Mouse (Mus musculus): ENCODE measurements around the gene Ptprcap.

The Ptprcap gene

DNA sequence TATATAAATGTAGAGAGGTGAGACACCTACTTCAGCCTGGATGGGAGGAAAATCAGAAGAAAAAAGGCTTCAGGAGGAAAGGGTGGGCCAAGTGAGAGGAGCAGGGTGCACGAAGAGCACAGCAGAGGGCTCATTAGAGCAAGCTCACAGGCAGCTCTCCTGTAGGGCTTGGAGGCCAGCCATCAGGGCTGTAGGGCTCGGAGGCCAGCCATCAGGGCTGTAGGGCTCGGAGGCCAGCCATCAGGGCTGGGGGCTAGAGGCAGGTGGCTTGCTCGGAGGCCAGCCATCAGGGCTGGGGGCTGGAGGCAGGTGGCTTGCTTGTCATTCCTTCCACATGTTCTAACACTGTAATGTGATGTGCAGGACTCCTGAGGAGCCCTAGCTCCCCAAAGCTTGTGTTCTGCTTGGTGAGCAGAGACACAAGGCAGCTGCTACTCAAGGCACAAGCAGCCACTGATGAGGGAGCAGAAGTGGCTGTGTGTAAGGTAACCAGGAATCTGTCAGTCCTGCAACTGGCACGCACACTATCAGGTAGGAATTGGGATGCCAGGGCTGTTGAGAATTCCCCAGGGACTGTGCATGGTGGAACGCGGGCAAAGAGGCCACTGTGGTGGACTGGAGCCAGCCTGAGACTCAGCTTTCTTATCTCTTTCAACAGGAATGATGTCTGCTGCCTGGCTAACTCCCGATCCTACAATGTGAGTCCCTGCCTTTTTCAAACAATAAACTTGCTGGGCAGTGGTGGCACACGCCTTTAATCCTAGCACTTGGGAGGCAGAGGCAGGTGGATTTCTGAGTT is 13.5 kb downstream of the Ptprcap start:
- no peak for DNase-seq (ENCODE audit: low spot score)

DNA sequence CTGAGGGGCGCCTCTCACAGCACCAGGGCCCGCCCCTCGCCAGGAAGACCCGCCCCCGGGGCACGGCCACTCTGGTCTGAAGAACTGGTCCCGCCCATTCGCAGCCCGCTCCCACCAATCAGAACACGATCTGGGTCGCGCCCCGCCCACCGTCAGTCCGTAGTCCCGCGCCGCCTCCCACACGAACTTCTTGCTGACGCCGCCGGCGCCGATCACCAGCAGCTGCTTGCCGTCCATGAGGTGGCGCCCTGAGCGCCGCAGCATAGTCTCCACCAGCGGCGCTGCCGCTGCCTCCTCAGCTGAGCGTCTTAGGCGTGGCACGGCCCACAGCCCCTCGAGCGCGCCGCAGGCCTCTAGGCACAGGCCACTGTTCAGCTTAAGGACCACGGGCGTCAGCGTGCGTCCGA is 16.0 kb downstream of the Ptprcap start:
- peak; percentile 99 for DNase-seq (ENCODE audit: low spot score)

DNA sequence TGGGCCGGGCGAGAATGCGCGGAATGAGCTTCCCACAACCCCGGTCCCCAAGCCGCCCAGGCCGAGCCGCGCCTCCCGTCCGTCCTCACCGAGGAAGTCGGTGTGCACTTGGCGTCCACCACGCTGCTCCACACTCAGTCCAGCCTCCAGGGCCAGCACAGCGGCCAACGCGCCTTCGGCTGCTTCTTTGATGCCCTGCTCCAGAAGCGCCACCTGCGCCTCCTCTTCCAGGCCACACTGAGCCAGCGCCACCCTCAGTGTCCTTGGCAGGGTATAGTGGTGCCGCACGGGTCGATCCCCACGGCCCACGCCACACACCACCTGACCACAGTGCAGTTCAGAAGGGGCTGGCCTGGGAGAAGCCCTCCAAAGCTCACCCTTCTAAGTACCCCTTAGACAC is 16.4 kb downstream of the Ptprcap start:
- no peak for DNase-seq (ENCODE audit: low spot score)

DNA sequence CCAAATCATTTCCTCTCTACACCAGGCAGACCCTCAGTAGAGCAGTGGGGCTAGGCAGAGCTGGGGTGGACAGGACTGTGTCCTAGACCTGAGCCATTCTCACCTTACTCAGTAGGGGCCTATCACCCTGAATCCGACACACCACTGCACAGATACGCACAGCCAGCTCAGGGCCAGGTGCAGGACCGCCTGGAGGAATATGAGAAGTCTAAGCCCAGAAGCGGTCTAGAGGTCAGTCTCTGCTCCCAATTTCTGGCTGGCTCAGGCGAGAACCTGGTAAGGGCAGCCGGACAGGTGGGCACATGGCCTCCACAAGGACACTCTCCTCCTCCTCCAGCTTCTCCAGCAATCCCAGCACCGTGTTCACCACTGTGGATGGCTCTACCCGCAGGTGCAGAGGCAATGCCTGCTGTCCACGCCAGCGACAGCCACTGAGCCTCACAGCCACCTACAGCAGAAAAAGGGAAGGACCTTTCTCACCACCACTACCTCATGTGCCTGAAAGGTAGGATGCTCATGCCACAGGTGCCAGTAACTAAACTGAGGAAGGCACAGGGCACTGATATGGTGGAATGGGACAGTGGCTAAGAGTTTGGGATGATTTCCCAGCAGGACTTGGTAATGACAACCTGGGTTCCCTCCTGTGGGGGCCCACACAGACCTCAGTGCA is 17.5 kb downstream of the Ptprcap start:
- no peak for DNase-seq (ENCODE audit: low spot score)

DNA sequence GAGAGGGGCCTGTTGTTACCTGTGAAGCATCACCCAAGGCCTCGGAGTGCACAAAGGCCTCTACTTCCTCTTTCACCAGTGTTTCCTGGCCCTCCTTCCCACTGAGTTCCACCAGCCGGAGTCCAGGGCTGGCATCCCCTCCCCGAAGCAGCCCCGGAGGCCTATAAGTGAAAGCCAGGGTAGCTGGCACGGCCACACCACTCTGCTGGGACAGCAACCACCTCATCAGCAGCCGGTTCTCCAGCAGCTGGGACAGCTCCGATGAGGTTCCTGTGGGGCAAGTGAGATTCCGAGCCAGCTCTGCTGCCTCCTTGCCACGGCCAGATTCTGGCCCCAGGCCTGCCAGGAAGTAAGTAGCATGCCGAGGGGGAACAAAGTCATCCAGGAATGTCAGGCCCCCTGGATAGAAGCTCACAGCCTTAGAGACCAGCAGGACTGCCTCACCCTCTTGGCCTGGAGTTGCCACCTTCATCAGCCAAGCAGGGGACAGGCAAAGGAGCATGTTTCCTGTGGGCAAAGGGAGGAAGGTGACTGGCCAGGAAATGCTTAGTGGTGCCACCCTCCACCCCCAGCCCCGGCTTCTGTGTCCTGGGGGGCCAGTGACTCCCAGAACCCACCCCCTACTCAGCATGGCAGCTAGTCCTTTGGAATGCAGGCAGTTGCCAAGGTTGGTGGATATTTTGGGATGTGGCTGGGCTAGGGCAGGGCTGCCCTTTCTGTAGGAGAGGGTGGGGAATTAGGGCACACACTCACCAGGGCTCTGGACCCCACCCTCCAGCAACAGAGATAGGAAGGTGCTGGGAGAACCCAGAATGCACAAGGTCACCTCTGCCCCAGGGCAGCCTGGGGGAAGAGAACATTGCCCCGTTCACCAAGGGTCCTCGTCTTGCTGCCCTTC is 18.2 kb downstream of the Ptprcap start:
- DNase-seq (ENCODE audit: low spot score), result no peak

DNA sequence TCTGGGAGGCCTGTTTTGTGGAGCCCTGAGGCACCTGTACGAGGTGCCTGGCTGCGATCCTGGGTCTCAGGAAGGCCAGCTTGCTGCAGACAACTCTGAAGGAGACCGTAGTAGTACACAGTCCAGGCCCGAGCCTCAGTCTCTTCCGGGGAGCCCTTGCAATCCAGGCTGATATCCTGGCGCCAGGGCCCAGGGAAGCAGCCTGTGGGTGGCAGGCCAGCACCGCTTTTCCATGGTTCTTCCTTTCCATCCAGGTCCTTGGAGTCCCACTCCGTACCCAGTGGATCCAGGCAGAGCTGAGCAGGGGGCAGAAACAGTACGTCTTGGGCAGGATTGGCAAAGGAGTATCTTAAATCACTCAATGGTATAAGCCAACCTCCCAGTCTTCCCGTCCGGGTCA is 19.5 kb downstream of the Ptprcap start:
- DNase-seq (ENCODE audit: low spot score), result no peak

DNA sequence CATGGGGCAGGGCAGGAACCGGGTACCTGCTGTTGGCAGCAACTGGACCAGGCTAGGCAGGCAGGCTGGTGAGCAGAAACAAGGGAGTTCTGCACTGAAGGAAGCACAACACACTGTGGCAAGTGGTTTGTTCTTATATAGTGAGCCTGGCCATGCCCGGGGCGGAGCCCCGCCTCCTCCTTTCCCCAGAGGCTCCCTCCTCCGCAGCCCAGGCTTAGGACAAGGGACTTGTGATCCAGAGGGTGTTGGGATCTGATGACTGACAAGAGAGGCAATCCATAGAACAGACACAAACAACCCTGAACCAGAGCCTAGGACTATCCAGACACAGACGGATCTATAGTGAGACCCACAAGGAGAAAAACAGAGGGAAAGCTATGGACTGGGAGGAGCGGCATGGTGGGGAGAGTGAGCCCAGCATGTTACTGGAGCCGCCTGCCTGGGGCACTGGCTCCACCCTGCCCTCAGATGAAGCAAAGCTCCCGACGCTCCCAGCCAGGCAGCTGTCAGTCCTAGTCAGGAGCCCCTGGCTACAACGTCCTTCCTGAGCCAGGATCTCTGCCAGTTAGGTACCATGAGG is 22.1 kb downstream of the Ptprcap start, which contains the start of gene Carns1:
Carns1 (minus strand) TSS at position 112 of the 580 bp plus-strand sequence.
- peak; percentile 67 for DNase-seq (ENCODE audit: low spot score)

DNA sequence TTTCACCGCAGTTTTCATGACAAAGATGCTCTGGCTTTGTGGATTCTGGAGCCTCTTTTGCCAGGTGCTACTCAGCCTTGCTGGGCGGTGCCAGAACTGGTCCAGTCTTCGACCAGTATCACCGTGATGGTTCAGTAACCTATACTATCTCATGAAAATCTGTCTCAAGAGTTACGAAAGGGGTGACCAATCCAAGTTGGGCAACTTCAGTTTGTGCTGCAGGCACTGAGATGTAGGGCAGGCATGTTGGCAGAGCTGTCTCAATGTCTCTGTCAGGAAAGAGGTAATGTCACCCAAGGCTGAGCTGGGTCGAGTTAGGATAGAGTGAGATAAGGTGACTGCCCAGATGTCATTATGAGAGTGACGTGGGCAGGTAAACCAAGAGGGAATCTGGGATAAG is 27.0 kb downstream of the Ptprcap start:
- no peak for DNase-seq (ENCODE audit: low spot score)

DNA sequence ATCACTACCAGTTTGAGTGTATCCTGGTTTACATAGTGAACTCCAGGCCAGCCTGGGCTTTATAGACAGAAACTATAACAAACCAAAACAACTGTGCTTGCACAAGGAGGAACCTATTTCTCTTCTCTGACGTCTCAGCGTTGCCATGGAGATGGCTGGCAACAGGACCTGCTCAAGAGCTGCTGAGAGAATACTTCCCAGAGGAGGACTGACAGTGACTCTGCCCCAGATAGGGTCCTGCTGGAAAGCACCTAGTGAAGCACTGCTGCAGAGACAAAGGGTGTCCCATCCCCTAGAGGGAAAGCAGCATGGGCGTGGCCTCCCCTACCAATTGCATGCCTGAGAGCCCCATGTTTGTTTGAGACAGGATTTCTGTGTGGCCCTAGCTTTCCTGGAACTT is 28.5 kb downstream of the Ptprcap start:
- peak; percentile 79 for DNase-seq (ENCODE audit: low spot score)

DNA sequence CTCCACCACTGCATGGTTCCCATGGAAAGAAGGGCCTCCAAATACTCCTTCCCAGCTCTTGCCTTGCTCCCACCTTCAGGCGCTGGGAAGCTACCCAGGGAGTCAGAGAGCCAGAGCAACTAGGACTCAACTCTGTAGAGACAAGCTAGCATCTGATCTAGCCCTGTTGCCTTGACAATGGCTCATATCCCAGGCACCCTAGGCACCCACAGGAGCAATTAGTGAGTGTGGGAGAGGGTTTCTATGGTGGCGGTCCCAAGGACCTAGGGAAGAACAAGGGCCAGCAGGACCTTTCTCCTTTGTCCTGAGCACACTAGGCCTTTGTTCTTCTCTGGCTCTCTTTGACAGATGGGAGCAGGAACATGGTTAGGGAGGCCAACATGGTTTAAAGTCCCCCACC is 30.3 kb downstream of the Ptprcap start:
- no peak for DNase-seq (ENCODE audit: low spot score)

DNA sequence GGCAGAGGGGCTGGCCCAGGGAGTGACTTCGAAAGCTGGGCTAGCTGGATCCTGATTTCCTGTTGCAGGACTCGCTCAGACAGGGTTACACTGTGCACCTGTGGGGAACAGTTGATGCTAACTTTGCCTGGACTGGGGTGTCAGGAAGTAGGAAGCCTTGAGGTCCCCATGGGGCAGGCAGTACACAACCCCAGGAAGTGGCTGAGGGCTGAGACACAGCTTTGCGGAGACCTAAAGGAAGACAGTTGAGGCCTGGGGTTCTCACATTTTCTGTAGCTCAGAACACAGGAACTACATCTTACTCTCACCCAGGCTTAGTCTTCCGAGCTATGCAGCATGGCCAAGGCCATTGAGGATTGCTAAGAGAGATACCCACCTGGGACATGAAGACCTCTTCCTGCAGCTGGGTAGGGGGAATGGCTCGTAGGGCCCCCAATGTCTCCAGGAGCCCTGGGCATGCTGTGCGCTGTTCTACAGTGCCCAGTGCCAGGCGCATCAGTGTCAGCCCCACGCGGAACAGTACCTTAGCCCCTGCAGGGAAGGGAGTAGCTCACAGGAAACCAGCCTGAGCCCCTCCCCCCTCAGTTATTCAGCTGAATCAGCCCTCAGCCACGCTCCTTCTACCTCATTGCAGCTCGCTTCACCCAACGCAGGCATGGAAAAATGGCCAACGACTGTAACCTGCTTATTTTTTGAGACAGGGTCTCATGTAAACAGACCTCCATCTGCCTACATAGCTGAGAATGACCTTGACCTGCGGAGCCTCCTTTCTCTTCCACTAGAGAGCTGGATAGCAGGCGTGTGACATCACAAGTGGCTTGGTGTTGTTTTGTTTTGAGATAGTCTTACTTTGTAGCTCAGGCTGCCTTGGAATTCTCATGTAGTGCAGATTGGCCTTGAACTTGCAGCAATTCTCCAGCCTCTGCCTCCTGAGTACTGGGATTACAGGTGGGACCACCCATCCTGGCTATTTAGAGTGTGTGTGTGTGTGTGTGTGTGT is 31.9 kb downstream of the Ptprcap start:
- no peak for DNase-seq (ENCODE audit: low spot score)

DNA sequence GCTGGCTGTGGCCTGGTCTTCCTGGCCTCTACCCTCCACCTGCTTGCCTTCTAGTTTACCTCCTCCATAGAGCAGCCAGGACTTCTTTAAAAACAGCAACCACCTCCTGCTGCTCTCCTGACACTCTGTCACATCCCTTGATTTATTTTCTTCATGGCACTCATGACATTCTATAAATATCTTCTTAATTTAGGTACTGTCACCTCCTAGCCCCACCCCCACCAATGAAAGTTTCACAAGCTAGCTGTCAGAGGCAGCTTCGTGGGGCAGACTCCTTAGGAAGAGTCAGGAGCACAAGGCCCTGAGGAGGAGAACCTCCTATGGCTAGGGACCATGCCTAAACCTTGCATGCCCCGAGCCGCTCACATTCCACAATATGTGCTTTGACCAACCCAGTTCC is 33.9 kb downstream of the Ptprcap start:
- DNase-seq (ENCODE audit: low spot score), result no peak

DNA sequence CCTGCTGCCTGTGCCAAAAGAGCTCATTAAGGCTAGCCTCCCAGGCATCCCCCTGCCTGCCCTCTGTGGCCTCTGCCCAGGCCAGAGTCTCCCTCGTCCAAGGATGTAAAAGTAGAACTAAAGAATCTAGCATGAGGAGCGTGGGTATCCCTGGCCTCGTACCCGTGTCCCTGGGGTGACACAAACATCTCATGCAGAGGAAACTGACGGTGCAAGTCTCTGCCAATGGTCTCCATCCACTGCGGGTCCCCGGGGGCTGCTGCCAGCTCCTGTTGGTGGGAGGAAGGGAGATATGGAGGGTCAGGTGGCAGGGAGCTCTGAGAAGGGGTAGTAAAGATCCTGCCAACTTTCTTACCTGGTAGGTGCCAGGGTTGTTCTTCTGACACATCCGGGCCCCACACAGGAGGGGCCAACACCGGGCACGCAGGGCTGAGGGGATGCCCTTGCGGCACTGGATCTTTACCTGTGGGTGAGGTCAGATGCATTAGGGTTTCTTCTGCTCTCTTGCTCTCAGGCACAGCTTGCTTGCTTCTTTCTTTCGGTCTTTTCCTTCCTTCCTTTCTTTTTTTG is 35.7 kb downstream of the Ptprcap start:
- no peak for DNase-seq (ENCODE audit: low spot score)

DNA sequence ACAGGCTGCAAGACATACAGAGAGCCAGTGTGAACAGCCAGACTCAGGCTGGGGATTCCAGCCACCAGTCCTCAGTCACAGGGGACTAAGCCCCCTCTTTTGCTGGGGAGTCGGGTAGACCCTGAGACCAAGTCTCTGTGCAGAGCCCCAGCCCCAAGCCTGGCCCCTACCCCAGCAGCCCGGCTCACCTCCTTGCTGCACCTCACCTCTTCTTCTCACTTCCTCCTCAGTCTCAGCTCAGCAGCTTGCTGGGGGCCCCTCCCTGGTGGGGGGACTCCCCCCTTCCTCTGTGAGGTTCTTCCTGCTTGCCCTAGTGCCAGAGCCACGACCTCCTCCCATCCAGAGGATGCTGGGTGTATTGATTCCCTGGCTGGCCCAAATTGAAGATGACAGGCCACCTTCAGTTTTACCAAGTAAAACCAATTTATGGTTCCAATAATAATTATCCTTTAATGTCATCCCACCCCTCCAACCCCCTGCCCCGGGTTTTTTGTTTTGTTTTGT is 37.5 kb downstream of the Ptprcap start, which contains the start of gene Tbc1d10c:
Tbc1d10c (minus strand) TSS at position 454 of the 504 bp plus-strand sequence.
- no peak for DNase-seq (ENCODE audit: low spot score)

DNA sequence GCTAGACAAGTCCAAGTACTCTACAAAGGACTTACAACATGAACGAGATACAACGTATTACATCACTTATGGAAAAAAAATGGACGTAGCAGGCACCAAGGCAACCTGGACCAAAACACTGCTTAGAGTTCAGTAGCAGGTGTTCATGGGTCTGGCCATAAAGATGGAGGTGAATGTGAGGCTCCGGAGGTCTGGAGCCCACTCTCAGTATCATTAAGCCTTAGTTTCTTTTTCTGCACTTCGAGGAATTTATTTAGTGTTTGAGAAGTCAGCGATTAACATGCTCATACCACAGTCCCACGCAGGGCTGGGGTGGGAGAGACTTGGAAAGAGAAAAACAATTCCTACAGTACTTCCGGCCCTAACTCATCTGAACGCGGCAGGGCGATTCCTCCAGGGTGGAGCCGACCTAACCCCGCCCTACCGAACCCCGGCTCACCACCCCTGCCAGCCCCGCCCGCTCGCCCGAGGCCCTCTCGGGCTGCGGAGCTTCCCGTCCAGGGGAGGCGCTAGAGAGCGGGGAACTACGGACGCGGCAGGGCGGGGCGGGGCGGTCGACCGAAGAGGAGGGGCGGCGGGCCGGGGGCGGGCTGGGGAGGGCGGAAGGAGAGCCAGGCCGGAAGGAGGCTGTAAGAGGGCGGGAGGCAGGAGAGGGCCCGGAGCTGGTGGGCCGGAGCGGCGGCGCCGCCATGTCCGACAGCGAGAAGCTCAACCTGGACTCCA is 38.3 kb downstream of the Ptprcap start, which contains the start of gene Ppp1ca:
Ppp1ca (plus strand) TSS at position 538 of the 723 bp plus-strand sequence.
- peak; percentile 91 for DNase-seq (ENCODE audit: low spot score)

DNA sequence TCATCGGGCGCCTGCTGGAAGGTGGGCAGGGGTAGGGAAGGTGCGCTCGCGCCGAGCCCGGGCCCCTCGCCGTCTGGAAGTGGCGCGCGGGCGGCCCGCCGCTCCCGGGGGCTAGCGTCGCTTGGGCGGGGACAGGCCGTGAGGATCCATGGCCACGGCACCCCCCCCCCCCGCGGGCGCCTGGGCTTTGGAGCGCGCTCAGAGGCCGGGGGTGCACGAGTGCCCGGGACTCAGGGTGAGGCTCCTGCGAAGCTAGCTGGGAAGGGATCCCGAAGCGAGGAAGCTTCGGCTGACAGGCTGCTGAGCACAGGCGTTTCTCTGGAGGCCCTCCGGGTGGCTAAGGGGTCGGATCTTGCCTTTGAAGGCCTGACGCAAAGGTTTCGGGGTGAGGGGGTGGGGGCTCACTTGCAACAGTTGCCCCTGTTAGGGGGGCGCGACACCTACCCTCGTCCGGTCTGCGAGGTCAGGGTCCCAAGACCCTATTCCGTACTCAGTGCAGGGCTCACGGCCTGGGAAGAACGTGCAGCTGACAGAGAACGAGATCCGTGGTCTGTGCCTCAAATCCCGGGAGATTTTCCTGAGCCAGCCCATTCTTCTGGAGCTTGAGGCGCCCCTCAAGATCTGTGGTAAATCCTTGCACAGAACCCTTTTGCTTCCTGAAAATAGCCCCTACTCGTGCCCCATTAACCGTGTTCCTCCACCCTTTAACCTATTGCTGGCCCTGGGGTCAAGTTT is 39.0 kb downstream of the Ptprcap start:
- no peak for DNase-seq (ENCODE audit: low spot score)

DNA sequence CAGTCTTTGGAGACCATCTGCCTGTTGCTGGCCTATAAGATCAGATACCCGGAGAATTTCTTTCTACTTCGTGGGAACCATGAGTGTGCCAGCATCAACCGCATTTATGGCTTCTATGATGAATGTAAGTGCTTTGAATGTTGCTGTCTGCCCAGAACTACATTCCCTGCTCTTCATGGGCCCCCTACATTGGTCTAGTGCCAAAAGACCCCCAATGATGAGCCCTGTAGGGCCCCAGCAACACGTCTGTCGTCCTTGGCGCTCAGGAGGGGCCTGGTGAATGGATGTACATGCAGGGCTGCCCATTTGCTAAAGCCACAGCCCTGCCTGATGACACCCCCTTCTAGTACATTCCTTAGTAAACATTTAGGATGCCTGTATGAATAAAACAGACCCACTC is 39.7 kb downstream of the Ptprcap start:
- no peak for DNase-seq (ENCODE audit: low spot score)

DNA sequence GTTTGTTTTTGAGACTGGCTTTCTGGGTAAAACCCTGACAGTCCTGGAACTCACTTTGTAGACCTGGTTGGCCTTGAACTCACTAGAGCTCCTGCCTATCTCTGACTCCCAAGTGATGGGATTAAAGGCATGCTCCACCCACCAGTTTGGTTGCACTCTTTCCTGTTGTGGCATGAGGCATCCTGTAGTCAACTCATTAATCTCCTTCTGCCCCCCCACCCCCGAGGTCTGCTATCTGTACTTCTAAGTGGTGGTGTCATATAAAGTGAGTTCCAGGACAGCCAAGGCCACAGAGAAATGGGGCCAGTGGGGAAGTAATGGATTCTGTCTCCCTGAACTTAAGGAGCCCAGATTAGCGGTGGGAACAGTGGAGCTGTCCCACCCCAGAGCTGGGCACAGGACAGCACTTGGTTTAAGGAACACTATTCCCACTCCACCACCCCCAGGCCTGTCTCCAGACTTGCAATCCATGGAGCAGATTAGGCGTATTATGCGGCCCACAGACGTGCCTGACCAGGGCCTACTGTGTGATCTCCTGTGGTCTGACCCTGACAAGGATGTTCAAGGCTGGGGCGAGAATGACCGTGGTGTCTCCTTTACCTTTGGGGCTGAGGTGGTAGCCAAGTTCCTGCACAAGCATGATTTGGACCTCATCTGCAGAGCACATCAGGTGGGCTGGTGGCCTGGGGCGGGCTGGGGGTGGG is 40.8 kb downstream of the Ptprcap start:
- no peak for DNase-seq (ENCODE audit: low spot score)

Measured in layer of hippocampus, adult 11-12 months (tissue).